Mouse (Mus musculus) lung, postnatal 0 days (tissue): ENCODE measurements around the gene Tex13c1. TPM values are rescaled to one million over a fixed set of nuclear protein-coding genes. Genes with fewer than 3 reads are reported as not detected.

ENCODE experiments used
- ATAC-seq: fragments of 200-750 bp; cut with Nextera tagmentation; 2 replicates; pipeline ENCODE4 v1.8.0; 2017; ENCODE audit warnings: moderate library complexity
- DNase-seq: peaks from one replicate; pipeline ENCODE4 v3.0.0-alpha.2; 2016; ENCODE audit warnings: low spot score
- H3K27ac ChIP-seq: fragments of 300-500 bp; sonication (generic); 2 replicates; pipeline ENCODE4 v1.5.1; 2014; ENCODE audit warnings: antibody characterized with exemption, mild to moderate bottlenecking, low read length, mixed read lengths
- H3K27me3 ChIP-seq: fragments of 300-500 bp; sonication (generic); replicated peaks from 2 replicates; pipeline ENCODE4 v1.6.1; 2014; ENCODE audit warnings: low read length, mixed read lengths; ENCODE audit not compliant: insufficient read depth
- H3K36me3 ChIP-seq: fragments of 300-500 bp; sonication (generic); 2 replicates; pipeline ENCODE4 v1.6.1; 2014; ENCODE audit warnings: low read length, mixed read lengths; ENCODE audit not compliant: insufficient read depth
- H3K4me1 ChIP-seq: fragments of 300-500 bp; sonication (generic); 2 replicates; pipeline ENCODE4 v1.6.1; 2014; ENCODE audit warnings: antibody characterized with exemption, low read depth, low read length, mixed read lengths; ENCODE audit not compliant: insufficient read depth
- H3K4me2 ChIP-seq: fragments of 300-500 bp; sonication (generic); replicated peaks from 2 replicates; pipeline ENCODE4 v1.6.1; 2014; ENCODE audit warnings: low read depth, mild to moderate bottlenecking, low read length, moderate library complexity, mixed read lengths
- H3K4me3 ChIP-seq: fragments of 300-500 bp; sonication (generic); 2 replicates; pipeline ENCODE4 v1.5.1; 2014; ENCODE audit warnings: low read depth, low read length
- H3K9ac ChIP-seq: fragments of 300-500 bp; sonication (generic); replicated peaks from 2 replicates; pipeline ENCODE4 v1.6.1; 2014; ENCODE audit warnings: low read depth, mild to moderate bottlenecking
- H3K9me3 ChIP-seq: fragments of 300-500 bp; sonication (generic); 2 replicates; pipeline ENCODE4 v1.6.1; 2016; ENCODE audit warnings: low read length, mixed read lengths
- CTCF ChIP-seq: IDR thresholded peaks from 2 replicates; pipeline ENCODE4 v1.5.1; 2016; ENCODE audit warnings: antibody characterized with exemption, mild to moderate bottlenecking
- EP300 ChIP-seq: IDR thresholded peaks from 2 replicates; pipeline ENCODE4 v1.6.1; 2016; ENCODE audit warnings: antibody characterized with exemption, mild to moderate bottlenecking, control low read depth
- WGBS: fragments of 180-500 bp; shearing (Covaris S2); extraction: QIAGEN DNeasy Blood & Tissue Kit; methylation state at CpG from one replicate; pipeline ENCODE4 v1.1.7; 2014; 5-methylcytosine and 5-hydroxymethylcytosine counted together
- polyA plus RNA-seq: library from polyadenylated mRNA; unstranded; fragments of >200 nt; fragmentation: Nextera tagmentation; extraction: Ambion mirVana; gene quantifications from 2 replicates; pipeline ENCODE4 v1.2.1, GENCODE M21; 2015

Gene Tex13c1
- not detected in 2 replicates for polyA plus RNA-seq

- Histone ChIP-seq H3K4me1 (no peaks in the 10 kb centered on the region), H3K4me2 (no peak within 1 kb of the TSS), H3K27me3 (no peaks in the 10 kb centered on the region), H3K4me3 (no peak within 1 kb of the TSS), H3K9ac (no peak within 1 kb of the TSS), H3K27ac (no peak within 1 kb of the TSS), H3K36me3 (no peaks in the 10 kb centered on the region), H3K9me3 (no peaks in the 10 kb centered on the region)
- ATAC-seq (no peak), DNase-seq (no peak)
- WGBS, result 65% methylated on average over 3 of the region's 3 CpGs
- TF ChIP-seq EP300 (no peak), CTCF (no peak)
Measured at GRCm38 (mm10) chrX:43590860-43591259, at the start of gene Tex13c1. Tex13c1 (plus strand) TSS chrX:43591160.

Other genes starting within 250 kb of the Tex13c1 start
- gene Tenm1, start 162.0 kb upstream of the Tex13c1 start, polyA plus RNA-seq, result not detected in 2 replicates